Mouse (Mus musculus): ENCODE results near the gene Asah2.

DNA sequence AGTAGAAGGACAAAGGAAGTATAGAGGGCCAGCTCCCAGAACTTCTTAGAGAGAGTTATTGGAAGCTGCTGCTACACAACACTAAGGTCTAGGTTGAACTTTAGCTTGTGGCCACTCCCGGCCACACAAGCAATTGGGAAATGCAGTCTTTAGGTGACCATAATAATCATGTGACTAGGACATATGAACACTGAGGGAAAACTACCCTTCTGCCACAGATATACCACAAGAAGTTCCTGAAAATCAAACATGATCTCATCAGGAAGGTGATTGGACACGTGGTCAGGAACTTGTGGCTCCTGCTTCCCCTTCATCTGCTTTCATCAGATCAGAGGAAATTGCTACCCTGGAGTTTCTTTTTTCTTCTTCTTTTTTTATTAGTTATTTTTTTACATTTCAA, 151.7 kb downstream of the Asah2 start:
- TF ChIP-seq EP300 (IDR thresholded peaks at IDR 0.05; ENCODE audit: insufficient read depth, low read depth, low read length) (no peak), CTCF (IDR thresholded peaks at IDR 0.05; ENCODE audit: low read depth, low read length) (no peak)
